Mouse (Mus musculus): ENCODE measurements around the gene Wdr45.

The Wdr45 gene

GRCm38 (mm10) chrX:7763631-7764393 lies 49.7 kb downstream of the Wdr45 start:
- DNase-seq (ENCODE audit: low spot score in 2 of 2), result peak in 1 of 2 experiments; percentile 2

DNA sequence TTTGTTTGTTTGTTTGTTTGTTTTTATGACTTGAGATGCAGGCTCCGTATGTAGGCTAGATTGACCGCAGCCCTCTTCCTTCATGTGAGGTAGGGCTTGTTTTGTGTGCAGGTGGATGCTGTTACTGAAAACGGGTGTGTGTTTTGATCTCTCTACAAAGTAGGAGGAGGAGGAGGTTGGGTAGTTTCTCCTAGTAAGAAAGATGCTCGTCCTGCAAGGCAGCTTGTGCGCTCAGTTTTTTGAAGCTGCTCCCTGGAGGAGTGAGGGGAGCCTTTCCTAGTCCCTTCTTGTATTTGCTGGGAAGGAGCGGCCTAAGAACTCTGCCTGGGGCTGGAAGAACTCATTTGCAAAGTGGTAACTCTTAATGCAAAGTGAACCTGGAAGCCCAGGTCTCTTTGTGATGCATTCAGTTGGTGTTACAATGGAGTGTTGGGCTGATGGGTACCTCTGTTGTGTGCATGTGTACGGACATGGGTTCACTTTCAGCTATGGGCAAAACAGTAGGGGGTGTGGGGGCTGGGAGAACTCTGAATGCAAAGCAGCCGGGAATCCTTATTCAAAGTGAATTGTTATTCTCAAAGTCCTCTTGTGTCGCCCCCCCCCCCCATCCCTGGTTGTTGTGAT lies 50.6 kb downstream of the Wdr45 start:
- no peak for DNase-seq (ENCODE audit: low spot score in 2 of 2)

GRCm38 (mm10) chrX:7765281-7765670 lies 51.1 kb downstream of the Wdr45 start:
- no peak for DNase-seq (ENCODE audit: low spot score in 2 of 2)

GRCm38 (mm10) chrX:7765764-7766163 lies 51.6 kb downstream of the Wdr45 start:
- DNase-seq (ENCODE audit: low spot score in 2 of 2), result no peak

DNA sequence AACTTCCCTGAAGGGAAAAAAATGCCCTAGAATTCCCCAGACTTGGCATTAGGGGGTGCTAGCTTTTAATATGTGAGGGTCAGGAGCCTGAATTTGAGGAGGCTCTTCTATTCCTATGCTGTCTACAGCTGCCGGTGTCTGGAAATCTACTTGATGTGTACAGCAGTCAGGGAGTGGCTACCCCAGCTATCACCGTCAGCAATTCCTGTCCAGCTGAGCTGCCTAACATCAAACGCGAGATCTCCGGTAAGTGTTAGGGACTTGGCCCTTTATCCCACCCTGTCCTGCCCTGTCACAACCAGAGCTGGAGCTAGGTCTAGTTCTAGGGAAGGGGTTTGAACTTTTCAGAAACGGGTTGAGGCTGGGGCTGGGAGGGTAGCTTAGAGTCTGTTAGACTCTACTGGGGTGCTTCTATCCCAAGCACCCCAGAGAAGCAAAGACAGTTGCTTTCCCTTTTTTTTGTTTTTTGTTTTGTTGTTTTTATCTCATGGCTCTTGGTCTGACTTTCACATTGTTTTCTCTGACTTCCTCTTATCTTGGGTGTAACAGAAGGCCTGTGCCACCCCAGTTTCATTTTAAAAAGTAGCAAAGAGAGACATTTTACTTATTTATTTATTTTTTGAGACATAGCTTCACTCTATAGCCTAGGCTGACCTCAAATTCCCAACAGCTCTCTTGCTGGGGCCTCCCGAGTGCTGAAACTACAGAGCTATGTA lies 55.3 kb downstream of the Wdr45 start:
- no peak for DNase-seq (ENCODE audit: low spot score in 2 of 2)

- DNase-seq (ENCODE audit: low spot score in 2 of 2), result peak in 1 of 2 experiments; percentile 19
Measured at GRCm38 (mm10) chrX:7772766-7773165, 58.6 kb downstream of the Wdr45 start.

- no peak for DNase-seq (ENCODE audit: low spot score in 2 of 2)
Measured at GRCm38 (mm10) chrX:7775501-7776205, 61.5 kb downstream of the Wdr45 start.

- DNase-seq (ENCODE audit: low spot score in 2 of 2), result peak in 1 of 2 experiments; percentile 26
Measured at GRCm38 (mm10) chrX:7776329-7777082, 62.4 kb downstream of the Wdr45 start.

All from natural killer cell, adult 2 months (primary cell).